ENCODE assay signal across 8 mouse cellular contexts in the genomic region with DNA sequence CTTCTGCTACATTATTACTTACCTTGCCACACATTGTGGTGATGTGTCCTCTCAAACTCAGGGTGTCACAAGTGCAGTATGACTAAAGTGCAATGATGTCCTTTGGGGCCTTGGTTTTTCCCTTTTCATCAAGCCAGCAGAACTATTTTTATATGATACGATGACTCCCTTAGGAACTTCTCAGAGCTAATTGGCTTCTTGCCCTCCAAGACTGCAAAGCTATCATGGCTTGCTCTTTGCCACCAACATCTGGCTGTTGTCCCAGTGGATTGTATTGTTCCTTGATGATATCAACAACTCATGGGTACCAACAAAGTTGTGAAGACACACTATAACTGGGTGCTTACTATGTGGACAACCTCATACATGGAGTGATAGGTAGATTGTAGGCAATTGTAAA. TPM values are rescaled to one million over a fixed set of nuclear protein-coding genes. Genes with fewer than 3 reads are reported as not detected.
DNase-seq lines count a peak whose midpoint lies in the region; ATAC-seq and TF ChIP-seq lines count a peak whose summit lies in the region.
"Had no signal": no experiment of that assay in that cellular context is flagged by ENCODE, and none has a peak within 500 bp of the region (broad histone marks: within the 10 kb centered on the region; RNA-seq: fewer than 3 reads in every experiment).

TSS of gene Thoc2 (minus strand) at position 101 of the 400 bp plus-strand sequence.

- TF ChIP-seq EP300 in ES-Bruce4 (IDR thresholded peaks at IDR 0.05; ENCODE audit: insufficient read depth, low read depth, low read length): no peak

- DNase-seq in adrenal gland, adult 2 months: no peak
- no peak for DNase-seq in gastrocnemius, adult 18-20 months (ENCODE audit: low spot score)
- no peak for DNase-seq in cerebellum, postnatal 25 days
- no peak for DNase-seq in kidney, adult 2 months

- TF ChIP-seq POLR2A in ES-Bruce4 (IDR thresholded peaks at IDR 0.05; ENCODE audit: insufficient read depth, low read length): no peak
- TF ChIP-seq POLR2A in kidney, adult 2 months (IDR thresholded peaks at IDR 0.05; ENCODE audit: low read depth, low read length): no peak

- no peaks in the 10 kb centered on the region for H3K79me2 ChIP-seq in macrophage (ENCODE audit: inconsistent target)

- H3K9me3 ChIP-seq in ES-Bruce4 (replicated peaks; ENCODE audit: control insufficient read depth, insufficient read depth, low read length, poor library complexity, severe bottlenecking): no peaks in the 10 kb centered on the region
- H3K9me3 ChIP-seq in hindbrain, embryonic 15.5 days: no peaks in the 10 kb centered on the region

- H3K36me3 ChIP-seq in ES-Bruce4 (ENCODE audit: control insufficient read depth, insufficient read depth, low read length, poor library complexity, severe bottlenecking) (no peaks in the 10 kb centered on the region), macrophage (ENCODE audit: inconsistent target) (no peaks in the 10 kb centered on the region)
- H3K36me3 ChIP-seq in hindbrain, embryonic 15.5 days: no peaks in the 10 kb centered on the region
- H3K36me3 ChIP-seq in kidney, adult 2 months (ENCODE audit: control insufficient read depth, insufficient read depth, low read length): no peaks in the 10 kb centered on the region

- H3K4me2 ChIP-seq in hindbrain, embryonic 15.5 days: no peak within 1 kb of the TSS

- H3K9ac ChIP-seq in ES-Bruce4 (ENCODE audit: low read depth, poor library complexity, severe bottlenecking): no peak within 1 kb of the TSS
- H3K9ac ChIP-seq in hindbrain, embryonic 15.5 days: no peak within 1 kb of the TSS

- no peak within 1 kb of the TSS for H3K27ac ChIP-seq in ES-Bruce4 (ENCODE audit: insufficient read depth, low read length)
- H3K27ac ChIP-seq in hindbrain, embryonic 15.5 days (replicated peaks): no peak within 1 kb of the TSS
- H3K27ac ChIP-seq in macrophage: no peak within 1 kb of the TSS
- no peak within 1 kb of the TSS for H3K27ac ChIP-seq in kidney, adult 2 months (ENCODE audit: insufficient read depth, low read depth, low read length)

- no peak within 1 kb of the TSS for H3K4me3 ChIP-seq in ES-Bruce4 (ENCODE audit: low read depth, low read length)
- H3K4me3 ChIP-seq in hindbrain, embryonic 15.5 days: no peak within 1 kb of the TSS
- no peak within 1 kb of the TSS for H3K4me3 ChIP-seq in macrophage (ENCODE audit: inconsistent target)
- no peak within 1 kb of the TSS for H3K4me3 ChIP-seq in kidney, adult 2 months (ENCODE audit: insufficient read depth, low read depth, low read length)
- H3K4me3 ChIP-seq: erythroblast, embryonic 14.5 days had no signal

- ATAC-seq in hindbrain, embryonic 15.5 days (ENCODE audit: low FRiP score, low read depth): no peak

- no peak for TF ChIP-seq CTCF in ES-Bruce4 (IDR thresholded peaks at IDR 0.05; ENCODE audit: low read depth, low read length)
- TF ChIP-seq CTCF in kidney, adult 2 months (conservative IDR thresholded peaks at IDR 0.05; ENCODE audit: insufficient read depth, insufficient read length, low read depth, low read length): no peak

- H3K27me3 ChIP-seq in ES-Bruce4 (ENCODE audit: control insufficient read depth, insufficient read depth, low read length, poor library complexity, severe bottlenecking): no peaks in the 10 kb centered on the region
- H3K27me3 ChIP-seq in hindbrain, embryonic 15.5 days: no peaks in the 10 kb centered on the region
- H3K27me3 ChIP-seq in kidney, adult 2 months (replicated peaks; ENCODE audit: control insufficient read depth, insufficient read depth, low read length): no peaks in the 10 kb centered on the region

- H3K4me1 ChIP-seq in ES-Bruce4 (ENCODE audit: control insufficient read depth, insufficient read depth, low read length): peaks cover 1% of the 10 kb centered on the region
- H3K4me1 ChIP-seq in hindbrain, embryonic 15.5 days (replicated peaks): no peaks in the 10 kb centered on the region
- no peaks in the 10 kb centered on the region for H3K4me1 ChIP-seq in kidney, adult 2 months (ENCODE audit: control insufficient read depth, insufficient read depth, low read length)

- 91% methylated on average over 1 of the region's 1 CpGs for WGBS in hindbrain, embryonic 15.5 days
- 100% methylated on average over 1 of the region's 1 CpGs for WGBS in macrophage (ENCODE audit: missing documents)
- WGBS in kidney, adult 2 months: 71% methylated on average over 1 of the region's 1 CpGs

RNA-seq across cellular contexts. Expression of gene Thoc2, which starts in this region (rescaled TPM):
- 116 and 128 TPM in 2 replicates for polyA plus RNA-seq in ES-Bruce4 (2011; ENCODE audit: insufficient read depth, insufficient read length, low read depth, missing spikeins)
- total RNA-seq in adrenal gland, adult 2 months (2021): 10 to 100 TPM; 53.8 to 71.9 TPM
- polyA plus RNA-seq in adrenal gland, adult 2 months (2012; rRNA removed): 1.5 and 1.9 TPM in 2 replicates
- 10 to 100 TPM; 20.0 to 22.5 TPM for total RNA-seq in gastrocnemius, adult 18-20 months (2021)
- polyA plus RNA-seq in hindbrain, embryonic 15.5 days (2015; fragmentation: Nextera tagmentation; extraction: Ambion mirVana): 67.3 and 71.8 TPM in 2 replicates
- total RNA-seq in macrophage (2018; cell fraction: chromatin; rRNA removed): 100 to 1,000 TPM; 307 to 465 (median 376) TPM
- 10 to 100 TPM; 22.2 to 49.6 (median 34.2) TPM for total RNA-seq in macrophage (2018; cell fraction: cytosol; rRNA removed)
- 100 to 1,000 TPM; 110 to 252 (median 197) TPM for total RNA-seq in macrophage (2018; cell fraction: nucleus; rRNA removed)
- 25.9 to 42.5 TPM (median 37.3 TPM) in 3 replicates for polyA plus RNA-seq in macrophage (2018)
- 4.5 and 6.5 TPM in 2 replicates for polyA plus RNA-seq in kidney, adult 2 months (2012; rRNA removed)
